Mouse (Mus musculus): ENCODE results near the gene Cemip.

GRCm38 (mm10) chr7:84059799-84060198, 26.5 kb downstream of the Cemip start:
- TF ChIP-seq MYOD1 (IDR thresholded peaks at IDR 0.05; ENCODE audit: control insufficient read depth, insufficient read length, low read depth): no peak
- no peak for TF ChIP-seq USF1 (IDR thresholded peaks at IDR 0.05; ENCODE audit: low read depth)
- no peak for TF ChIP-seq CTCF (IDR thresholded peaks at IDR 0.05; ENCODE audit: control insufficient read depth, insufficient read depth, insufficient read length)
- no peak for TF ChIP-seq MYOG (IDR thresholded peaks at IDR 0.05; ENCODE audit: control insufficient read depth, extremely low read depth, insufficient read length)
- no peak for TF ChIP-seq CEBPB (IDR thresholded peaks at IDR 0.05; ENCODE audit: low read depth)

Data from C2C12 (cell line).